Mouse (Mus musculus) c-Kit-positive CD71-positive TER-119-positive erythroid progenitor cells, embryonic 14.5 days (primary cell): ENCODE data around the gene Tmem132e.

Source experiments
- DNase-seq: peaks from one replicate; pipeline ENCODE4 v3.0.0-alpha.2; 2013; ENCODE audit warnings: low spot score

Gene Tmem132e

GRCm38 (mm10) chr11:82388371-82389313, at the start of gene Tmem132e:
Gene Tmem132e (plus strand): TSS chr11:82388900.
- no peak for DNase-seq

DNA sequence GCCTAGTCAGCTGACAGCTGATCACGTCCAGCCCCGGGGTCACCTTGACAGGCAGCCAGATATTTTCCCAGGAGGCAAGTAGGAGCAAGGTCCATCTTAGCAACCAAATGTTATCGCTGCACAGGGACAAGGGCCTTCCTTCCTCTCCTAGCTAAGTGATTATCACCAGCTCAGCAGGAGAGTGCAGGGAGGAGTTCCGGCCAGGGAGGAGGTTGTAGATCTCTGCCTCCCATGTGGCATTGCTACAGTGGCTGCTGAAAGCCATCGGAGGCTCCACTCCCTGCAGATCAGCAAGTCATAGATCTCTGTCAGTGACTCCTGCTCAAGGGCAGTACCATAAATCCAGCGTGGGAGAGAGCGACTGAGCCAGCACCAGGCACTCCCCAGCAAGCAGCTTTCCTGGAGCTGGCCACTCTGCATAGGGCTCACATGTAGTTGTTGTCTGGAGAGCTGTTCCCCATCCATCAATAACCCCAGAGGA, 48.7 kb upstream of the Tmem132e start:
- DNase-seq, result no peak

- no peak for DNase-seq
Observed at GRCm38 (mm10) chr11:82340416-82340815, 48.3 kb upstream of the Tmem132e start.

DNA sequence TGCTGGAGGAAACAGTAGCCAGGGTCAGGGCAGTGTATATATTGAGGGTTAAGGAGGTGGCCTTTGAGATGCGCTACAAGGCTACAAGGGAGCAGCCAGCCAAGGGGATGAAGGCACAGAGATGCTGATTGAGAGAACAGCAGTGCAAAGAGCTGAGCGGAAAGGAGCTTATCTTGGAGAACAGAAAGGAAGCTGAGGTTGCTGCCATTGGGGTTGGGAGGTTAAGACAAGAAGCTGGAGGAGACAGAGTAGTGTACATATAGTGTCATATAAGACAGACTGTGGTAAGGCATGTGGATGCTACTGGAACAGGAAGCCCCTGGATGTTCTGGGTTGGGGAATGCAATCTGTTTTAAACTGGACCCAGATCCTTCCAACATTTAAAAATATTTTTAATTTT, 47.8 kb upstream of the Tmem132e start:
- DNase-seq, result no peak

DNA sequence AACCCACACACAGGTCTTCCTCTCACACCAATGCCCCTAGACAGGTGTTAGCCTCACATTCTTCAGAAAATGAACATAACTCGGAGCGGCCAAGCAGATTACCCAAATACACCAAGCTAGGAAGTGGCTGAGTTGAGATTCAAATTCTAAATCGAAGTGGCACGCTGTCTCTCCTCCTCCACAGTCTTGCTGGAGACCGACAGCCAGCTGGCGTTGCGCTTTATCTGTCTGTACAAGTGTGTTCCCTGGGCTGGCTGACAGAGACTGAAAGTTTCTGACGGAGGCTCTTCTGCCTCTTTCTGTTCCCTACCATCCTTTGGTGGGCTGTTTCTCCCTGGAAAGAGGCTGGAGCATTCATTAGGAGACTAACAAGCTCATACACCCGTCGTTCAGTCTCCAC, 37.7 kb upstream of the Tmem132e start:
- DNase-seq, result no peak

DNA sequence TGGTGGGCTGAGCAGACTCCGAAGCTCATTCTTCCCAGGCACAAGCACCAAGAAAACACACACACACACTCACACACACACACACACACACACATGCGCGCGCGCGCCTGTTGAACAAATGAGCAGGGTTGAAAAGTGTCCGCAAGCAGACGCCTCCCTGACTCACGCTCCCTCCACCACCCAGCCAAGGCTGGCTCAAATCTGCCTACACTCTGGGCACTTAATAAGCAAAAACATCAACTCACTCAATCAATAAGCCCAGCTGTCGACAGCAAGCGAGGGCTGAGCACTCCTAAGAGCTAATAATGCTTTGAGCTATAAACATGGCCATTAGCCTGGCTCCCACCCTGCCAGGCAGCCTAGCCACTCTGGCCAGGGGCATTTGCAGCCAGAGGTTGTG, 18.5 kb upstream of the Tmem132e start:
- no peak for DNase-seq

- no peak for DNase-seq
Observed at GRCm38 (mm10) chr11:82371577-82371976, 17.1 kb upstream of the Tmem132e start.

- no peak for DNase-seq
Observed at GRCm38 (mm10) chr11:82380606-82381202, 8.0 kb upstream of the Tmem132e start.

GRCm38 (mm10) chr11:82386970-82387540, 1.6 kb upstream of the Tmem132e start:
- no peak for DNase-seq

GRCm38 (mm10) chr11:82387711-82388341, 874 bp upstream of the Tmem132e start:
- DNase-seq, result no peak

GRCm38 (mm10) chr11:82389396-82390291, 944 bp downstream of the Tmem132e start:
- DNase-seq, result no peak

- no peak for DNase-seq
Observed at GRCm38 (mm10) chr11:82392341-82392740, 3.6 kb downstream of the Tmem132e start.

DNA sequence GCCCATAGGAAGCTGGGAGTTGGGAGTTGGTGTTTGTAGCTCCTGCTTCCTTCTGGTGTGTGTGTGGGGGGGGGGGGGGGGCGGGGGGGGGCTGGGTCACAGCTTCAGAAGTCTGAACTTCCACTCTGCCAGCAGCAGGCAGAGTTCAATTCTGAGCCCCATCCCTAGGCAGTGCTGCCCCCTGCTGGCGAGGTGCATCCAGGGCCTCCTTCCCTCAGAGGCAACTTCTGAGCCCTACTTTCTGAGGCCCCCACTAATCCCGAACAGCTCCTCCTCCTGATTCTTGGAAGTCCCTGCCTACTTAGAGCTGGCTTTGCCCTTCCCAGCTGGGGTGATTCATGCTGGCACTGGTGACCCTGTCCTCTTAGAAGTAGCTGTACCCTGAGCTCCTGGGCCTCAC, 10.9 kb downstream of the Tmem132e start:
- DNase-seq, result peak; percentile 10

DNA sequence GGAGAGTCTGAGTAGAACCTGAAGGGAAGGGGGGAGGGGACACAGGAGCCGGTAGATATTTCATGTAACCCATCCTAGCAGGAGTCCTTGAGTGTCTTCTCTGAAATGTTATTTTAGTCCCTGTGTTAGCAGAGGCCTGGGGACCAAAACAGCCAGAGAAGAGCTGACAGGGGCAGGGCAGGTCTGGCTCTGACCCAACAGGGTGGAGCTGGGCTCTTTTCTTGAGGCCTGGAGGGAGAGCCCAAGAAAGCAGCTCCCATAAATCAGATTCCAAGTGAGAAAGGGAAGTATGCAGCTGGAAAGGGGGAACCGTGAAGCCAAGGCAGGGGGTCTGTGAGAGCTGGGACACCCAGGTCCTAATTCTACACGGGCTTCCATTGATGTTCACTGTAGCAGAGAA, 16.9 kb downstream of the Tmem132e start:
- no peak for DNase-seq

- DNase-seq, result no peak
Observed at GRCm38 (mm10) chr11:82406358-82407221, 17.9 kb downstream of the Tmem132e start.

- no peak for DNase-seq
Observed at GRCm38 (mm10) chr11:82412496-82412895, 23.8 kb downstream of the Tmem132e start.

- DNase-seq, result no peak
Observed at GRCm38 (mm10) chr11:82418337-82419041, 29.8 kb downstream of the Tmem132e start.

GRCm38 (mm10) chr11:82421909-82422308, 33.2 kb downstream of the Tmem132e start:
- DNase-seq, result no peak

GRCm38 (mm10) chr11:82423521-82423920, 34.8 kb downstream of the Tmem132e start:
- DNase-seq, result no peak

GRCm38 (mm10) chr11:82428801-82429200, 40.1 kb downstream of the Tmem132e start:
- DNase-seq, result no peak
